Mouse (Mus musculus) ES-E14 (cell line): Measurements from ENCODE around the gene Ramp3. TPM values are rescaled to one million over a fixed set of nuclear protein-coding genes. Genes with fewer than 3 reads are reported as not detected.

Experiments used
- DNase-seq: peaks from one replicate; pipeline ENCODE4 v3.0.0-alpha.2; 2013; ENCODE audit warnings: low read depth, low spot score
- H3K27ac ChIP-seq: 2 replicates; pipeline ENCODE4 v1.5.1; 2012; ENCODE audit warnings: low read depth, mild to moderate bottlenecking, low read length, moderate library complexity, mixed read lengths; ENCODE audit not compliant: poor library complexity, insufficient read depth, severe bottlenecking
- H3K36me3 ChIP-seq: 2 replicates; pipeline ENCODE4 v1.6.1; 2012; ENCODE audit warnings: mild to moderate bottlenecking, low read length, moderate library complexity, mixed read lengths; ENCODE audit not compliant: control insufficient read depth, poor library complexity, insufficient read depth, severe bottlenecking
- H3K4me1 ChIP-seq, 2 experiments: fragments of 150-350 bp in 1 of 2; sonication (generic) in 1 of 2; 2 replicates each; pipeline ENCODE4 v1.6.1; 2012; ENCODE audit warnings: low read length in 2 of 2, mild to moderate bottlenecking in 1 of 2, mixed read lengths in 1 of 2; ENCODE audit not compliant: control insufficient read depth in 2 of 2, insufficient read depth in 2 of 2, poor library complexity in 1 of 2
- H3K4me3 ChIP-seq, 2 experiments: fragments of 150-350 bp in 1 of 2; sonication (generic) in 1 of 2; 2 replicates each; pipeline ENCODE4 v1.5.1; 2012; ENCODE audit warnings: low read length in 2 of 2, low read depth in 1 of 2, mild to moderate bottlenecking in 1 of 2, mixed read lengths in 1 of 2; ENCODE audit not compliant: insufficient read depth in 1 of 2, poor library complexity in 1 of 2, severe bottlenecking in 1 of 2
- H3K9ac ChIP-seq: 2 replicates; pipeline ENCODE4 v1.6.1; 2012; ENCODE audit warnings: low read depth, mild to moderate bottlenecking, low read length, mixed read lengths; ENCODE audit not compliant: poor library complexity, insufficient read depth, severe bottlenecking
- H3K9me3 ChIP-seq: fragments of 150-350 bp; sonication (generic); 2 replicates; pipeline ENCODE4 v1.6.1; 2012; ENCODE audit warnings: low read depth, mild to moderate bottlenecking, low read length; ENCODE audit not compliant: control insufficient read depth, insufficient read depth
- CHD2 ChIP-seq: IDR thresholded peaks from 2 replicates; pipeline ENCODE4 v1.6.1; 2014; ENCODE audit warnings: mild to moderate bottlenecking, low read depth, low read length, inconsistent platforms
- HCFC1 ChIP-seq: IDR thresholded peaks from 2 replicates; pipeline ENCODE4 v1.6.1; 2012; ENCODE audit warnings: low read length, inconsistent platforms, borderline replicate concordance; ENCODE audit not compliant: insufficient read depth
- MAFK ChIP-seq: IDR thresholded peaks from 2 replicates; pipeline ENCODE4 v1.6.1; 2014; ENCODE audit warnings: mild to moderate bottlenecking, low read depth, low read length, inconsistent platforms; ENCODE audit not compliant: insufficient read depth
- ZC3H11A ChIP-seq: IDR thresholded peaks from 2 replicates; pipeline ENCODE4 v1.6.1; 2012; ENCODE audit warnings: low read depth, mild to moderate bottlenecking, inconsistent platforms, low read length, borderline replicate concordance
- ZNF384 ChIP-seq: IDR thresholded peaks from 2 replicates; pipeline ENCODE4 v1.6.1; 2012; ENCODE audit warnings: low read depth, low read length, inconsistent platforms
- in situ Hi-C, 2 experiments: fragments of 600-800 bp; cut with MboI; formaldehyde crosslinking; loops; one replicate each; pipeline ENCODE4 v1.15.1; 2025; ENCODE audit warnings: low sequenced_read_pairs in 2 of 2, inconsistent platforms in 1 of 2; ENCODE audit not compliant: unreplicated experiment in 2 of 2
- total RNA-seq: library from RNA; depleted of rRNA; stranded (reverse); fragments of 300-350 nt; gene quantifications from 2 replicates; pipeline ENCODE4 v1.2.3, GENCODE M21; 2012

The Ramp3 gene
- total RNA-seq, 1 experiment, result 24.1 TPM

DNA sequence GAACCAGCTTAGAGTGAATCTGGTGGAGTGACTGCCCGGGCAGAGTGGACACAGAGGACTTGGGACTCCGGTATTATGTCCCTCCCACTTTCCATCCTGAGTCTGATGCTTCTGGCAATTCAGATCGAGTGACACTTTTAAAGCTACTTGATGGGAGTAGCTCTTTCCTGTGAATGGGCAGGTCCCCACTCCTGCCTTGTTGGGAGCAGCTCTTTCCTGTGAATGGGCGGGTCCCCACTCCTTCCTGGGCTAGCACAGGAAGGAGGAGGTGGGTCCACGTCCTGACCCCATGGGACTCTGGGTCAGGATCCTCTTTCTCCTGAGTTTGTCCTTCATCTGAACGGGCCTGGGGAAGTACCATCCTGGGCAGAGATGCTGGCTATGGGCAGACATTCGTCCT lies 17.1 kb downstream of the Ramp3 start:
- Histone ChIP-seq H3K4me3 (no peak overlapping the region), H3K9ac (no peak overlapping the region), H3K36me3 (peaks cover 6% of the 10 kb centered on the region; the same call in 1 of the 2 replicates), H3K4me1 (peaks cover 0 to 10% of the 10 kb centered on the region in 2 experiments; a peak in 1 of 4 replicates), H3K9me3 (no peaks in the 10 kb centered on the region), H3K27ac (no peak overlapping the region)
- no peak for DNase-seq
- no peak for TF ChIP-seq MAFK
- in situ Hi-C loops, result no loop called here

DNA sequence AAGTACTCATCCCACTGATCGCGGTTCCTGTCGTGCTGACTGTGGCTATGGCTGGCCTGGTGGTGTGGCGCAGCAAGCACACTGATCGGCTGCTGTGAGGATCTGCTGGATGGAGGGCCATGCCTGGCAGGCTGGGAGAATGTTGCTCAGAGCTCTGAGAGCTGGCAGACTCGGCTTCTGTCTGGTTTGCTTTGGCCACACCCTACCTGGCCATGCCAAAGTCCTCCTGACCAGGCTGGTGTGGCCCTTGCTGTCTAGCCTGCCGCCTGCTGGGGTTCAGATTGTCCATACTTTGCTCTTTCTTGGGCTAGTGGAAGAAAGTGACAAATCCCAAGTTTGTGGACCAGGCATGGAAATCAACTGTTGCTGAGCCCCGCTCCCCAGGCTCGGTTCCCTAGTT lies 18.3 kb downstream of the Ramp3 start:
- no peak for TF ChIP-seq ZNF384
- TF ChIP-seq CHD2, result no peak
- no peak for TF ChIP-seq MAFK
- TF ChIP-seq HCFC1, result no peak
- TF ChIP-seq ZC3H11A, result no peak
- Histone ChIP-seq H3K9me3 (no peaks in the 10 kb centered on the region), H3K36me3 (peaks cover 6% of the 10 kb centered on the region; the same call in 1 of the 2 replicates), H3K27ac (no peak overlapping the region), H3K4me1 (peaks cover 0 to 10% of the 10 kb centered on the region in 2 experiments; a peak in 1 of 4 replicates), H3K9ac (no peak overlapping the region), H3K4me3 (no peak overlapping the region)
- DNase-seq, result no peak
- in situ Hi-C loops, result no loop called here

DNA sequence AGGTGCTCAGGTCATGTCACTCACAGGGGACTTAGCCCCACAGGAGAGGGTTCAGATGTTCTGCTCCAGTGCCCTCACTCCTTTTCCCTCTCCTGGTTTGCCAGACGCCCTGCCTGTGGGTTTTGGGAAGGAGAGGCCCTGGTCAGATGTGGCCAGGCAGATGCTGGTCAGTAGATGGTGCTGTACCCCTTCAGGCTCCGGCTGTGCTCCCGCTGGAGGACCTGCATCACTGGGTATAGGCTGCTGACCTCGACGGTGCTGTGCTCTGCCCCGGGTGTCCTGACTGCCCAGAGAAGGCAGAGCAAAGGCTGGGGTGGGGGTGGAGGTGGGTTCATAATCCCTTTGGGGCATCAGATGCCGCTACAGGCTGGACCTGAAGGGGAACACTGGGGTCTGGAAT lies 19.2 kb downstream of the Ramp3 start:
- in situ Hi-C loops, result no loop called here
- TF ChIP-seq CHD2, result no peak
- no peak for TF ChIP-seq HCFC1
- 0 out of 2 replicates have a peak, but pooled peaks have one; percentile 10 for TF ChIP-seq ZC3H11A
- TF ChIP-seq ZNF384, result no peak
- no peak for TF ChIP-seq MAFK
- no peaks in the 10 kb centered on the region for H3K9me3 ChIP-seq
- peaks cover 0 to 10% of the 10 kb centered on the region in 2 experiments; a peak in 1 of 4 replicates for H3K4me1 ChIP-seq
- no peak overlapping the region for H3K27ac ChIP-seq
- peaks cover 6% of the 10 kb centered on the region; the same call in 1 of the 2 replicates for H3K36me3 ChIP-seq
- DNase-seq, result no peak
- H3K9ac ChIP-seq, result no peak overlapping the region
- no peak overlapping the region for H3K4me3 ChIP-seq

DNA sequence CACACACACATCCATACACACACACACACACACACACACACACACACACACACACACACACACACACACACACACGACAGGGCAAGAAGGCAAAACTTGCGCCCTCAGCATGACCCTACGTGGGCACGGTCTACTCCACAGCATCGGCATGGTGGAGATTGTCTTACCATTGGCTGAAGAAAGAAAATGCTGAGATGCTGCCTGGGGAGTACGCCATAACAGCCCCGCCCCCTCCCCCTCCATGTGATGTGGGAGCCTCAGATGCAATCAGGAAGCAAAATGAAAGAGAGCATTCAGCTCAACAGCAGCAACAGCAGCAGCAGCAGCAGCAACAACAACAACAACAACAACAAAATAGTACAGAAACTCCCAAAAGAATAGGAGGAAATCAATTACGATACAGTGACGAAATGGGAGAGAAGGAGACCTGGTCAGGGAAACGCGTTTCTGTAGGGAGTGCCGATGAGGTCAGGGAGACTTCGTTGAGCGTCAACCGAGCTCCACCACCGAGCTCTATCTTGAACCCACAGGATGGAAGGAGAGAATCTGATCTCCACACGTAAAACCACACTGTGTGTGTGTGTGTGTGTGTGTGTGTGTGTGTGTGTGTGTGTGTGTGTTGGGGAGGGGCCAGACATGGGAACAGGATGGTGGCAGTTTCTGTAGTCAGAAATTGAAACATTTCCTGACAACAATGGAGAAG lies 21.5 kb downstream of the Ramp3 start:
- H3K4me3 ChIP-seq, result no peak overlapping the region
- 0 out of 2 replicates have a peak, but pooled peaks cover 4% of the 10 kb centered on the region for H3K36me3 ChIP-seq
- in situ Hi-C loops, result no loop called here
- no peak overlapping the region for H3K27ac ChIP-seq
- peaks cover 0 to 10% of the 10 kb centered on the region in 2 experiments; a peak in 1 of 4 replicates for H3K4me1 ChIP-seq
- no peak for DNase-seq
- no peak overlapping the region for H3K9ac ChIP-seq
- no peaks in the 10 kb centered on the region for H3K9me3 ChIP-seq
- no peak for TF ChIP-seq MAFK
- no peak for TF ChIP-seq ZNF384
- TF ChIP-seq CHD2, result no peak

DNA sequence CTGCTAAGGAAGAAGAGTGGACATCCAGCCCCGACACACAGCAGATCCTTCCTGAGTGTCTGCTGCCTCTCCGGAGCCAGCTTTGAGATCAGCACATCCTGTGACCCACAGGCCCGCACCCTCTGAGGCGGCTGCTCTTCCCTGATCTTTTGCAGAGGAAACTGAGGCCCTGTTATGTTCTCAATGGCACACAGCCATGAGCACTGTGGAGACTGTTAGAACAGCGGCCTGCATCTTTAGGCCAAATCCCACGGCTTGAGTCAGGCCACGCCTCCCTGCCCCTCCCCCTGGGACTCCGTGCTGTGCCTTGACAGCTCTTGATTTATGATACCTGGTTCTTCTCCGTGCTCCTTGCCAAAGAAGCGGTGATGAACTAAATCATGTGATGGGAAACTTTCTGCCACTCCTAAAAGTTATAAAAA lies 22.1 kb downstream of the Ramp3 start:
- Histone ChIP-seq H3K27ac (no peak overlapping the region), H3K9ac (no peak overlapping the region)
- no peak for TF ChIP-seq ZNF384
- no peak for TF ChIP-seq HCFC1
- TF ChIP-seq ZC3H11A, result no peak
- TF ChIP-seq CHD2, result no peak
- no peak for TF ChIP-seq MAFK

More for the DNA sequence above, 22.1 kb downstream of the Ramp3 start:
- peak; percentile 59 for DNase-seq
- Histone ChIP-seq H3K4me3 (no peak overlapping the region), H3K4me1 (peaks cover 0 to 10% of the 10 kb centered on the region in 2 experiments; a peak in 1 of 4 replicates), H3K36me3 (0 out of 2 replicates have a peak, but pooled peaks cover 2% of the 10 kb centered on the region), H3K9me3 (no peaks in the 10 kb centered on the region)
- in situ Hi-C loops, result no loop called here
